Mouse (Mus musculus): ENCODE measurements around the gene Nat8f1. TPM values are rescaled to one million over a fixed set of nuclear protein-coding genes. Genes with fewer than 3 reads are reported as not detected.
A peak's percentile ranks its signal among the peaks of the same experiment; 100 is the strongest.
"Not testable (repeated sequence)": the region's sequence is repeated elsewhere in the genome, so short reads cannot be mapped to it uniquely, and the experiment has no call there.

Nat8f1 gene
- total RNA-seq (2014; fragmentation: Nextera tagmentation) (3.6 and 10.2 TPM in 2 replicates), total RNA-seq (2017) (1.4 and 2.2 TPM in 2 replicates)

DNA sequence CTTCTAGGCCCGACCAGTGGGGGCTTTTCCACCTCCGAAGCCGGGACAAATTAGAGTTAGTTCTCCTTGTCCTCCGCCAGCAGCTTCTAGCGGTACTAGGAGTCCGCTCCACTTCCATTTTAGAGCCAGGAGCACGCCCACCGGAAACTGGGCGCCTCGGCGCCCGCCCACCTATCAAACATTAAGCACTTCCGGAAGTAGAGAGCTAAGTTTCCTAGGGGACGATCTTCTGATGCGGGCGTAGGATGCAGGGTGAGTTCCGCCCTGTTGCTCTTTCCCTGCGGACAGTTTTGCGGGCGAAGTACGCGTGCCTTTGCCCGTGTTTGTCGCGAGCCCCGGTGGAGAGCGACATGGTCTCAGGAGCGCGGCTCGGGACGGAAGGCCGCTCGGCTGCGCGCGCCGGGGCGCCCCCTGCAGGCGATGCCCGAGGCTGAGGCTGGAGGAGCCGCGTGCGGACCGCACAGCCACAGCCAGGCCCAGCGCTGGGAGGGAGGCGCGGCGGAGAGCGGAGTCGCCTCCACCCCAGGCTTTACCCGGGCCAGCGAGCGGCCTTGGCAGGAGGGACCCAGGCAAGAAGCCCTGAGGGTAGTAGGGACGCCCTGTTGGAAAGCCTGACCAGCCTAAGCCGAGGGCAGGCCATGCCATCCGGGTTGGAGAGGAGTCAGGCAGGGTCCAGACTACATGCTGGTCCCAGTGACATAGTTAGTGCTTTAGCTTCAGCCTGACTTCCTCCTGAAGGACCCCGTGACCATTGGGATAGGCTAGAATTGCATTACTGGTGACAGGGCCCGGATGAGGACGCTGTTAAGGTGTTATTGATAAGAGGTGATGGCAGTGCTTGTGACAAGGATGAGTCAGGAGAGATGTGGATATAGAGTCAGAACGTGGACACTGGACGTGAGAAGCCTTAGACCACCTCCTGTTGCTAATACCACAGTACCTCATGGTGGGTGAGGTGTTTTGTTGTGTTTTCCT, at the start of gene Nat8f1:
TSS of gene Nat8f1 (minus strand) at position 149 of the 975 bp plus-strand sequence.
- ATAC-seq (replicated peaks; ENCODE audit: low FRiP score, low TSS enrichment, poor library complexity, severe bottlenecking): peak; percentile 92

DNA sequence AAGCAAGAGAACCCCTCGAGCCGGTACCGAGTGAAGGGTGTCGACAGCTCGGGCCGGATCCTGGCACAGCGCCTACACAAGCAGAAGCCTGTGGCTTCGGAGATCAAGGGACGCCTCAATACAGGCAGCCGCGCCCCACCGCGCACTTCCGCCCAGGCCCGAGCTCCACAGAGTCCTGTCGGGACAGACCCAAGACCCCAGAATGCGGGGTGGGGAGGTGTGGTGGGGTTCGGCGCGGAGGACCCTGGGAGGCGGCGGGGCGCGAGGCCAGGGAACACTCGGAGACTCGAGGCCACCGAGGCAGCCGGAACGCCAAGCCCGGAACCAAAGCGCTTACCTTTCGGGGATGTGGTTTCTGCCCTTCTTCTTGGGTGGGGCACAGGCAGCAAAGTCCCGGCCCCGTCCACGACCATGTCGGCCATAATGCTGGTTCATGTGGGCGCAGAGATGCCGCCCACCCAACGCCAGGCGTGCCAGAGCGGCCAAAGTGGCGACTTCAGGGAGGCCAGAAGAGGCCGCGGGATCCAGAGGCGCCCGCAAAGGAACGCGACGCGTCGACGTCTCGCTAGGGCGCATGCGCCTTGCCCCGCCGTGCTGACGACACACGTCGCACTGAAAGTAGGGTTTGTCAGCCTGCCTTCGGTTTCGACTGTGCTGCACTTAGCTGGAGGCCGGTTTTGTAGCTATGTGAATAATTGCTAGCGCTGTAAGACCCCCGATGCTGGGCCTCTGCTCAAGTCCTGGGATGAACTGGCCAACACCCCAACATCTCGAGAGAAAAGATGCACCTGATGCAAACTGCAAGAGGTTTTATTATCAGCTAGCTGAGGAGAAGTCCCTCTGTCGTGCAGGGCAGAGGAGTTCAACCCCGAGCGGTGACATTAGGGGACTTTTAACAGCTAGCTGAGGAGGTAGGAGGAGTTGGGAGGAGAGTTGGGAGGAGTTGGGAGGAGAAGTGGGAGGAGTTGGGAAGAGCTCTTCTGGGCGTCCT, 45.9 kb upstream of the Nat8f1 start, which contains the start of gene Dusp11:
TSS of gene Dusp11 (minus strand) at position 567 of the 991 bp plus-strand sequence.
- peak; percentile 93 for ATAC-seq (replicated peaks; ENCODE audit: low FRiP score, low TSS enrichment, poor library complexity, severe bottlenecking)

DNA sequence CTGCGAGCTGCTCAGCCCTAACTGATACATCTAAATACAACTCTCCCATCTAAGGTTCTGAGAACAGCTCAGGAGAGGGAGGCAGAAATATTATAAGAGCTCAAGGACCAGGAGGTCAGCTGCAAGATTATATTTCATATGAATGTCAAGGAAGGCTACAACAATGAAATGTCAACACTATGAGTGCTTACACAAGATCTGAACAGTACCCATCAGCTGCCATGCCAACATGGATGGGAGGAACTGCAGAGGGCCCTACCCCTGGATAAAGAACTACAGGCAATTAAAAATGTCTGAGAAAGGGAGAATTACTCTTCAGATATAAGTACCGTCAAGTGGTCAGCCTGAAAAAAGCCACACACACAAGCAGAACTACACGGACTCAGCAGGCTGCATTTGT, 42.1 kb upstream of the Nat8f1 start:
- no peak for ATAC-seq (replicated peaks; ENCODE audit: low FRiP score, low TSS enrichment, poor library complexity, severe bottlenecking)

DNA sequence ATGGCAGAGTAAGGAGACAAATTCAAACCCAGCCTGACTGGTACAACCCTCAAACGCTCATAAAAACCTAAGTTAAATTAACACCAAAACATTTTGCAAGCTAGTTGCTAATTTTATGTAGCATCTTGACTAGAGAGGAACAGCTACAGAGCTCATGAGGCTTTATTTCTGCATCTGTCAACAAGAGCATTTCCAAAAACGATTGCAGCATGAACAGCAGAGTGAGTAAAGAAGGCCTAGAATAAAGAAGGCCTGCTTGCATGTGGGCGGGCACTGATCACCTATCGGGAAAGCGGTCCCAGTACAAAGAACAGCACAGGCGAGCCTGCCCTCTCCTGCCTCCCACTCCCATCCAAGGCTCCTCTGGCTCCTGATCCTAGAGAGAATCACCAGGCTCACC, 33.1 kb upstream of the Nat8f1 start:
- ATAC-seq (replicated peaks; ENCODE audit: low FRiP score, low TSS enrichment, poor library complexity, severe bottlenecking): no peak

DNA sequence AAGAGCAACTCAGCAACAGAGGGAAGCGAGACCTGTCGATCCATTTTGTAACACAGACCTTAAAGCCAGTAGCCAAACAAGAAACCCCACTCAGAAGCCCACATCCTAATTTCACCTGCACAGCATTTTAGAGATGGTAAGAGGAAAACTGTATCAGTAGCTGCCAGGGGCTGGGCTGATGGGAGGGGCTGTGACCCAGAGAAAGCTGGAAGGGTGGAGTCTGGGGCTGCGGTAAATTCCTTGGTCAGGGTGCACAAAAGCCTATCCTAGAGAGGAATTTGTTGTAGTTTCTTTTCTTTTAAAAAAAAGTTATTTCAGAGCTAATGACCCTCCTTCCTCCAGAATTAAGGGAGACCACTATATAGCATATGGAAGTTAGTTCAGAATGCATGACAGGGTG, 27.0 kb upstream of the Nat8f1 start:
- 0 out of 2 replicates have a peak, but pooled peaks have one; percentile 60 for ATAC-seq (replicated peaks; ENCODE audit: low FRiP score, low TSS enrichment, poor library complexity, severe bottlenecking)

DNA sequence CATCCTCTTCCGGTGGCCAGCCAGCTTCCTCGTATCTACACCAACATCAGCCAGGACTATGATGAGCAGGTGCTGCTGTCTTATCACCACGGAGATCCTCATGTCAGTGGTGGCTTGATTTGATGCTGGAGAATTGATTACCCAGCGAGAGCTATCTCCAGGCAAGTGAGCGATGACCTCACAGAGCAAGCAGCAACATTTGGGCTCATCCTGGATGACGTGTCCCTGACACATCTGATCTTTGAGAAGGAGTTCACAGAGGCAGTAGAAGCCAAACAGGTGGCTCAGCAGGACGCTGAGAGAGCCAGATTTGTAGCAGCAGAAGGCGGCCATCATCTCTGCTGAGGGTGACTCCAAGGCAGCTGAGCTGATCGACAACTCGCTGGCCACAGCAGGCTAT, 23.2 kb upstream of the Nat8f1 start:
- no peak for ATAC-seq (replicated peaks; ENCODE audit: low FRiP score, low TSS enrichment, poor library complexity, severe bottlenecking)

DNA sequence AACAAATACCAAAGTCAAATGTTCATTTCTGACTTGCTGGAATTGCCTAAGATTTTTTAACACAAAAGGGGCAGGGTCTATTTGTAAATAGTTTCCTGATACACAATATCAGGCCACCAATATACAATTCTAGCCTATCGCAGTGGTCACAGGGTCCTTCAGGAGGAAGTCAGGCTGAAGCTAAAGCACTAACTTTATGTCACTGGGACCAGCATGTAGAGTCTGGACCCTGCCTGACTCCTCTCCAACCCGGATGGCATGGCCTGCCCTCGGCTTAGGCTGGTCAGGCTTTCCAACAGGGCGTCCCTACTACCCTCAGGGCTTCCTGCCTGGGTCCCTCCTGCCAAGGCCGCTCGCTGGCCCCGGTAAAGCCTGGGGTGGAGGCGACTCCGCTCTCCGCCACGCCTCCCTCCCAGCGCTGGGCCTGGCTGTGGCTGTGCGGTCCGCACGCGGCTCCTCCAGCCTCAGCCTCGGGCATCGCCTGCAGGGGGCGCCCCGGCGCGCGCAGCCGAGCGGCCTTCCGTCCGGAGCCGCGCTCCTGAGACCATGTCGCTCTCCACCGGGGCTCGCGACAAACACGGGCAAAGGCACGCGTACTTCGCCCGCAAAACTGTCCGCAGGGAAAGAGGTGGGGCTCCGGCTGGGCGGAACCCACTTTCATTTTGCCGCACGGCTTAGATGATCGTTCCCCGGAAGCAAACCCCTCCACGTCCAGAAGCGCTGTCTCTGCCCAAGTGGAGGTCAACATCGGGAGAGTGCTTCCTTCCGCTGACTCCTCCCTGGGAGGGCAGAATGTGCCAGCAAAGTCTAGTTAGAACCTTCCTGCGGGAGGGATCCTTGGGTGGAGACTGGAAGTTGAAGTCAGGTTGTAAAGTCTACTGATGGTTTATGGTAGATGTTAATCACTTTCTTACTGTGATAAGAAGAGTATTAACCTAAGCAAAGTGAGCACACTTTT, 21.3 kb upstream of the Nat8f1 start:
- ATAC-seq (replicated peaks; ENCODE audit: low FRiP score, low TSS enrichment, poor library complexity, severe bottlenecking): peak; percentile 96

DNA sequence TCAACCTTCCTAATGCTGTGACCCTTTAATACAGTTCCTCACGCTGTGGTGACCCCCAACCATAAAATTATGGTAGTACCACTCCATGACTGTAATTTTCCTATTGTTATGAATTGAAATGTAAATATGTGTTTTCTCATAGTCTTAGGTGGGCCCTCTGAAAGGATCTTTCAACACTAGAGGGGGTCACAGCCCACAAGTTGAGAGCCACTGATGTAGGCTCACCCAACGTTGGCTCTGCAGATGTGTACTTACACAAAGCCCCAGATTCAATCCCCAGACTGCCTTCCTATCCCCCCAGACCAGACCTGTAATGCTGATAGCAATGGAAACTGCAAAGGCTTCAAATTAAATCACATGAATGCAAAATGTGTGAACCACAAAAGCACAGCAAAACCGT, 20.2 kb upstream of the Nat8f1 start:
- ATAC-seq (replicated peaks; ENCODE audit: low FRiP score, low TSS enrichment, poor library complexity, severe bottlenecking): no peak

DNA sequence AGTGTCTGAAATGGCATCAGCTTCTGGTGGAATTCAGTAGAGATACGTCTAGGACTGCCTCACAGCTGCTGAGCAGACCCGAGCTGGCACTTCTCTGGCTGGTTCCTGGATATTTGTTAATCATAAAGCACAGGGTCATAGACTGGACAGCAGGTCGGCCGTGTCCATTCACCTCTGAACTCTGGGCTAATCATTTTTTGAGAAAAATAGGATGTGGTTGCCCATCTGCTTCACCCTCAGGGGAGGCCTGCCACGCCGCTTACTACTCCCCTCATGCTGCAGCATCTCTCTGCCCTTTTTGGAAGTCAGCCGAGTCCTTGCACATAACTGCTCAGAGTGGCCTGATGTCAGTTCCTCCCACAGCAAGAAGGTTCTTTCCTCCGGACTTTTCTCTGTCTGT, 18.6 kb upstream of the Nat8f1 start:
- ATAC-seq (replicated peaks; ENCODE audit: low FRiP score, low TSS enrichment, poor library complexity, severe bottlenecking): no peak

DNA sequence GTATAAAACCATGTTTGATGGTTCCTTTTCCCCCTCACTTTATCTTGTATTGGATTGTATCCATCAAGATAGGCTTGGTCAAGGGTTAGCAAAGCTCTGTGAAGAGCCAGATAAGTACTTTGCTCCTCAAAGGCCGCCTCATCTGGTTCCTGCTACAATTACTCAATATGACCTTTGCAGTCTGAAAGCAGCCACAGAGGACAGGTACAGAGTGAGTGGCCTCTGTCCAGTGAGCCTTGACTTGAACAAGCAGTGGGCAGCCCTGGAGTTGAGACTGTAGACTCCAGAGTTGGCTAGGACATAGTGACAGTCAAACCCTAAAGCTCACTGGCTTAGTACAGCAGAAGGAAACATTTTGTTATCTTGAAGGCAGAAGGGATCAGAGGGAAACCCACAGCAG, 13.8 kb upstream of the Nat8f1 start:
- no peak for ATAC-seq (replicated peaks; ENCODE audit: low FRiP score, low TSS enrichment, poor library complexity, severe bottlenecking)

DNA sequence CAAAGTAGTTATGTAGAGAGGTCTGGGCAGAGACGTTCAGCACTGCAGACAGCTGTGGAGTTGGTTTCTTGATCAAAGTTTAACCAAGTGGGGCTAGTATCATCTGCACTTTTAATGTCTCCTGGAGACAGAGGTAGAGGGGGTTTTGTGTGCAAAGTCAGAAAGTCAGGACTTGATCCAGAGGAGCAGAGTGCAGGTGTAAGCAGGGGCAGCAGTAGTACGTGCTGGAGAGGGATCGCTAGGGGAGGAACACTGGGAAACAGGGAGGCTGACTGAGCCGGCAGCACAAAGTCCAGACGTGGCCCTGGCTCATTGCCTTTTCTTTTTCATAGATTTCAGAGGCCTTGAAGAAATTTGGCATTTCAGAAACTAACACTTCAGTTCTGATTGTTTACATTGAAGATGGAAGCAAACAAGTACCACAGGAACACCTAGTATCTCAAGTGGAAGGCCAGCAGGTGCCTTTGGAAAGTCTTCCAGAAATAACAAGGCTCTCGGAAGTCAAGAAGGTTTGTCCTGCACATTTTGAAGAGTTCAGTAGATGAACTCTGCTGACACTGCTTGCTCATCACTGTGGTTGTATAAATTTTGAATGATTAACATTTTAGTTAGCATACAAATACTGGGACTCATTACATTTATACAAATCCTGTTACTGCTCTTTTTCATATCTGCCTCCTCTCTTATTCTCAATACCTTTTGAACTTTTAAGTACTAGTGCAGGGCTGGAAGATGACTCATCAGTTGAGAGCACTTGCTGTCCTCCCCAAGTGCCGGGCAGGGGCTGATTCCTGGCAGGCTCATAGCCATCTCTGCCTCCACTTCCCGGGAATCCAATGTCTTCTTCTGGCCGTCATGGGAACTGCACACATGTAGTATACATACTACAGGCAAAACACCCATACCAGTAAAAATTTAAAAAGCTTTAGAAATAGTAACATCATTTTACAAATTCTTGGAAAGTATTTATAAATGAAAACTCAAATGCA, 12.3 kb upstream of the Nat8f1 start:
- ATAC-seq (replicated peaks; ENCODE audit: low FRiP score, low TSS enrichment, poor library complexity, severe bottlenecking): no peak

DNA sequence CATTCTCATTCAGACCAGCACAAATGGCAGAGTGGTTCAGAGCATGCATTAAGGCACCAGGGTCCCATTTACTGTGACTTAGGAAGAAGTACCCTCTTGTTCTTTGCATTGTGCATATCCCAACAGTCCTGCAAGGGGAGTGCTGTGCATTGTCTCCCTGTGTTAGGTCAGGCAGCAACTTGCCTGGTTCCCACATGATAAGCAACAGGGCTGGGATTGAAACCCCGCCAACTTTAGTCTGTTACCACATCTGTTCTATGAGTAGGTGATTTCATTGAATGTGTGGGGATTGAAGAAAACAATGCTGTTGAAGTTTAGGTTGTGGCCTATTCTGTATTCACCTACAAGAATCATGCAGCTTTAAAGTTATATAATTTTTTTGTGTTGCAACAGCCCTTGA, 11.2 kb upstream of the Nat8f1 start:
- ATAC-seq (replicated peaks; ENCODE audit: low FRiP score, low TSS enrichment, poor library complexity, severe bottlenecking): peak; percentile 95

DNA sequence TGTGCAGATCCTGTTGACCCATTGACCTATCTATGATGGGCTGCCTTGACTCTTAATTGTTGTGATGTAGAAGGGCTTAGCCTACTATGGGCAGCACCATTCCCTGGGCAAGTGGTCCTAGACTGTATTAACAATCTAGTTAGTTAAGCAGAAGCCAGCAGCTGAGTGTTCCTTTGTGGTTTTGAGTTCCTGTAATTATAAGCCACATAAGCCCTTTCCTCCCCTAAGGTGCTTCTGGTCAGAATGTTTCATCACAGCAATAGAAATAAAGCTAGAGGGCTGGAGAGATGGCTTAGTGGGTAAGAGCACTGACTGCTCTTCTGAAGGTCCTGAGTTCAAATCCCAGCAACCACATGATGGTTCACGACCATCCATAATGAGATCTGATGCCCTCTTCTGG, 8.2 kb upstream of the Nat8f1 start:
- ATAC-seq (replicated peaks; ENCODE audit: low FRiP score, low TSS enrichment, poor library complexity, severe bottlenecking): no peak

DNA sequence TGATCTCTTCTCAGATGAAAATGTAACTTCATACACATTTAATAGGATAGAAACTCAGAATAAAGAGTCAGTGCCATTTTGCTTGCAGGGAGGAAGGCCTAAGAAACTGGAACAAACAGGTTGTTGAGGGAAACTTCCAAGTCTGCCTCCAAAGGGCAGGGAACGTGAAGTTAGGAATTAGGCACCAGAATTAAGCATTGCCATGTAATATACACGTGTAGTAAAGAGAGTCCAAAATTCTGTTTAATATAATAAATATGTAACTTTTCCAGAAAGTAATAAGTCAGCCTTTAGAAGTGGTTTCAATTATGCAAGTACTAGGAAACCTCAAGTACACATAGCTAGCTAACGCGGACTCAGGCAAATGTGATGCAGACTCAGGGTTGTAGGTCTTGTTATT, 3.9 kb upstream of the Nat8f1 start:
- ATAC-seq (replicated peaks; ENCODE audit: low FRiP score, low TSS enrichment, poor library complexity, severe bottlenecking): no peak

DNA sequence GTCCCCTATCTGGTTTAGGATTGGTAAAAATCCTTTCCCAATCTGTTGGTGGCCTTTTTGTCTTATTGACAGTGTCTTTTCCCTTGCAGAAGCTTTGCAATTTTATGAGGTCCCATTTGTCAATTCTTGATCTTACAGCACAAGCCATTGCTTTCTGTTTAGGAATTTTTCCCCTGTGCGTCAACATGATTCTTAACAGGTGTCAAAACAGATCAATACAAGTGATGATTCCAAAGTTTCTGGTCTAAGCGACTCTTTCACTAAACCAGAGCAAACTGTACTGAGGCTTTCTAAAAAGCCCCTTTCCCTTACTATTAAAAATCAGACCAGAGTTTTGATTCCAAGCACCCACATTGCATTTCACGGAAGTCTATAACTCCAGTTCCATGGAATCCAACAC, 2.9 kb upstream of the Nat8f1 start:
- ATAC-seq (replicated peaks; ENCODE audit: low FRiP score, low TSS enrichment, poor library complexity, severe bottlenecking): not testable (repeated sequence)

DNA sequence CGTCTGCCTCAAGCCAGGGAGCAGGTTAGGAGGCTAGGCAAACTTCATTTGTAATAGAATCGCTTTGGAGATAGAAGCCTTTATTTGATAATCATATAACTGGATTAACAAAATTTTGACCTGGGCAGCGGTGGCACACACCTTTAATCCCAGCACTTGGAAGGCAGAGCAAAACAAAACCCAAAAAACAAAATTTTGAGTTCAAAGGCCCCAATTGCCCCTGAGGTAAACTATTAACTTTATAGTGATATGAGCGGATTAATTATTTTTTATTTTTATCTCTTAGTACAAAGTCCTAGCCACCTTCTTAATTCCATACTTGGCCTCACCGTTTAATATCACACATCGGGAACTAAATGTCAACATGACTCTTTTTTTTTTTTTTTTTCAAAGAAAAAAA, 1.1 kb upstream of the Nat8f1 start:
- no peak for ATAC-seq (replicated peaks; ENCODE audit: low FRiP score, low TSS enrichment, poor library complexity, severe bottlenecking)

DNA sequence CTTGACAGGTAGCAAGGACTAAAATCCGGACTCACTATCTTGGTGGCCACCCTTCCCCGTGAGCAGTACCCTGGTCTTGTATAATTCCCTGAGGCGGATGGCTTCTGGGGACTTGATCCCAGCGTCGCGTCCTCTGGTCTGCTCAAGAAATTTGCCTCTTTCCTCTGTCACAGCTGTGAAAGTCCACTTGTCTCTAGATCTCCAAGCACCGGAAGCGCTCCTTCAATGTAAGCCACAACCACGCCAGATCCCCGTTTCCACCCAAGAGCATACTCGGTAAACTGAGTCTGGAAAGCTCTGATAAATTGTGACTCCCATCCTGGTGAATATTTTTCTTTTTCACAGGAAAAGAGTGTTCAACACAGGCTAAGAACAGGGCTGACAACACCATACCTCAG, 347 bp downstream of the Nat8f1 start:
- peak; percentile 34; the same call in 1 of the 2 replicates for ATAC-seq (replicated peaks; ENCODE audit: low FRiP score, low TSS enrichment, poor library complexity, severe bottlenecking)

DNA sequence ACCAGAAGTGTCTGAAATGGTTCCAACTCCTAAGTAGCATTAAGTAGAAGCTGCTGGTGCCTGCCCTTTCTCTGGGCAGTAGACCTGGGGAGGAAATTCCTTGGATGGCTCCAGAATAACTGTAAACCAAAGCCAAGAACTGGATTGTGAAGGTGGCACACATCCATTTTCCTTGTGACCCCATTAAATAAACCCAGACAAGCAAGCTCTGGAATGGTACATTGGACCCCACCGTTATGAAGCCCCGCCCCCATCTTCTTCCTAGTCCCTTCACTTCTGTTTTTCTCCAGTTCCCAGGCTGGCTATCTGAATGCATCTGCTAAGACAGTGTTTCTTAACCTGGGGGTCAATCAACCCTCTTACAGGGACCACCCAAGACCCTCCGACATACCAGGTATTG, 3.9 kb downstream of the Nat8f1 start, which contains the start of gene Tprkb:
TSS of gene Tprkb (plus strand) at position 279 of the 400 bp plus-strand sequence.
- no peak for ATAC-seq (replicated peaks; ENCODE audit: low FRiP score, low TSS enrichment, poor library complexity, severe bottlenecking)
